Mouse (Mus musculus) lung, postnatal 0 days (tissue): Measurements from ENCODE around the gene Bnc2.

Experiments
- CTCF ChIP-seq: IDR thresholded peaks from 2 replicates; pipeline ENCODE4 v1.5.1; 2016; ENCODE audit warnings: antibody characterized with exemption, mild to moderate bottlenecking
- EP300 ChIP-seq: IDR thresholded peaks from 2 replicates; pipeline ENCODE4 v1.6.1; 2016; ENCODE audit warnings: antibody characterized with exemption, mild to moderate bottlenecking, control low read depth

DNA sequence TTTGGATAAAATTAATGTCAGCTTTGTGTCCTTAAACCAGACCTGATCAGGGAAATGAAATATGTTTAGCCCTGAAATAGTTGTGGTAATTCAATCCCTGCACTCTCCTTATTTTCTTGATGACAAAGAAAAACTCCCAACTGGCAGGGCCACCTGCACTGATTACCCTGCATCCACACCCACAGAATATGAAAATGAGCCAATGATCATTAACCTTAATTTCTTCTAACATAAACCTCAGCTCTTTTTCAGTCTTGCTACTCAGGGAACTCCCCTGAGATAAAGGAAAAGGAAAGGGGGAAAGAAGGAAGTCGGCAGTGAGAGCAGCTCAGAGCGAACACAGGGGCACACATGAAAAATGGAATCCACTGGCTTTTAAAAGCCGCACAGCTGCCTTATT is 220.6 kb downstream of the Bnc2 start:
- TF ChIP-seq CTCF, result no peak
- TF ChIP-seq EP300, result no peak
